1 mouse cellular context compared by ENCODE assay signal in genomic region chr11:120612763-120613162, GRCm38 (mm10).
TF ChIP-seq lines count a peak whose summit lies in the region.

No protein-coding gene starts in this region.

TF ChIP-seq in CH12.LX, 34 proteins besides CTCF, POLR2A, EP300 and RAD21 (continued from another document):
- TF ChIP-seq NRF1 (IDR thresholded peaks at IDR 0.05; ENCODE audit: low read depth, low read length) (0 out of 2 replicates have a peak, but pooled peaks have one; percentile 17), MEF2A (IDR thresholded peaks at IDR 0.05; ENCODE audit: borderline replicate concordance, low read depth, low read length) (no peak)
